Mouse (Mus musculus) thymus, postnatal 14 days (tissue): ENCODE results near the gene Vmn1r5.
A peak's percentile ranks its signal among the peaks of the same experiment; 100 is the strongest.
"Not testable (repeated sequence)": the region's sequence is repeated elsewhere in the genome, so short reads cannot be mapped to it uniquely, and the experiment has no call there.

Source experiments
- DNase-seq: peaks from one replicate; pipeline ENCODE4 v3.0.0; 2021

Vmn1r5 gene

GRCm38 (mm10) chr6:56969973-56970372 is at the start of gene Vmn1r5:
Gene Vmn1r5 (plus strand): TSS chr6:56970273.
- no peak for DNase-seq

GRCm38 (mm10) chr6:56923331-56923725 is 46.7 kb upstream of the Vmn1r5 start:
- DNase-seq, result no peak

- peak; percentile 96 for DNase-seq
Observed at GRCm38 (mm10) chr6:56923726-56924707, 46.1 kb upstream of the Vmn1r5 start, which contains the start of the genes Nt5c3 and Vmn1r4. Gene Nt5c3 (minus strand): TSS chr6:56923932. Gene Vmn1r4 (plus strand): TSS chr6:56924015.

GRCm38 (mm10) chr6:56931648-56932415 is 38.2 kb upstream of the Vmn1r5 start:
- no peak for DNase-seq

GRCm38 (mm10) chr6:56932464-56932863 is 37.6 kb upstream of the Vmn1r5 start:
- DNase-seq, result no peak

- no peak for DNase-seq
Observed at GRCm38 (mm10) chr6:56934366-56934765, 35.7 kb upstream of the Vmn1r5 start.

GRCm38 (mm10) chr6:56956436-56956835 is 13.6 kb upstream of the Vmn1r5 start:
- DNase-seq, result no peak

GRCm38 (mm10) chr6:56996943-56997342 is 26.9 kb downstream of the Vmn1r5 start, which contains the start of gene Vmn1r6:
Gene Vmn1r6 (plus strand): TSS chr6:56997243.
- DNase-seq, result no peak

GRCm38 (mm10) chr6:57025224-57025623 is 55.2 kb downstream of the Vmn1r5 start, which contains the start of gene Vmn1r7:
Gene Vmn1r7 (minus strand): TSS chr6:57025324.
- not testable (repeated sequence) for DNase-seq

- DNase-seq, result no peak
Observed at GRCm38 (mm10) chr6:57031984-57032383, 61.9 kb downstream of the Vmn1r5 start, which contains the start of gene Vmn1r8. Gene Vmn1r8 (plus strand): TSS chr6:57032284.

- DNase-seq, result no peak
Observed at GRCm38 (mm10) chr6:57034674-57035073, 64.6 kb downstream of the Vmn1r5 start.
